Mouse (Mus musculus) heart, embryonic 16.5 days (tissue): ENCODE measurements around the gene Lrrc8d. TPM values are rescaled to one million over a fixed set of nuclear protein-coding genes. Genes with fewer than 3 reads are reported as not detected.
A peak's percentile ranks its signal among the peaks of the same experiment; 100 is the strongest.
"Not testable (repeated sequence)": the region's sequence is repeated elsewhere in the genome, so short reads cannot be mapped to it uniquely, and the experiment has no call there.

ENCODE experiments used
- ATAC-seq: fragments of 200-750 bp; cut with Nextera tagmentation; replicated peaks from 2 replicates; pipeline ENCODE4 v1.8.0; 2017; ENCODE audit warnings: moderate number of reproducible peaks; ENCODE audit not compliant: insufficient read depth, low FRiP score; ENCODE audit errors: extremely low read depth
- H3K27ac ChIP-seq: fragments of 300-500 bp; sonication (generic); 2 replicates; pipeline ENCODE4 v1.5.1; 2014; ENCODE audit warnings: mild to moderate bottlenecking, low read length, control low read depth, moderate library complexity
- H3K27me3 ChIP-seq: fragments of 300-500 bp; sonication (generic); 2 replicates; pipeline ENCODE4 v1.6.1; 2014; ENCODE audit warnings: low read length, mixed read lengths; ENCODE audit not compliant: control insufficient read depth, insufficient read depth
- H3K36me3 ChIP-seq: fragments of 300-500 bp; sonication (generic); 2 replicates; pipeline ENCODE4 v1.6.1; 2014; ENCODE audit not compliant: control insufficient read depth, insufficient read depth
- H3K4me1 ChIP-seq: fragments of 300-500 bp; sonication (generic); 2 replicates; pipeline ENCODE4 v1.6.1; 2014; ENCODE audit warnings: low read length, mixed read lengths; ENCODE audit not compliant: control insufficient read depth, insufficient read depth
- H3K4me2 ChIP-seq: fragments of 300-500 bp; sonication (generic); 2 replicates; pipeline ENCODE4 v1.6.1; 2014; ENCODE audit warnings: low read depth, mild to moderate bottlenecking, control low read depth, low read length
- H3K4me3 ChIP-seq: fragments of 300-500 bp; sonication (generic); 2 replicates; pipeline ENCODE4 v1.5.1; 2014; ENCODE audit warnings: mild to moderate bottlenecking, control low read depth, low read length
- H3K9ac ChIP-seq: fragments of 300-500 bp; sonication (generic); 2 replicates; pipeline ENCODE4 v1.6.1; 2014; ENCODE audit warnings: low read length, control low read depth
- H3K9me3 ChIP-seq: fragments of 300-500 bp; sonication (generic); replicated peaks from 2 replicates; pipeline ENCODE4 v1.6.1; 2016; ENCODE audit warnings: low read length; ENCODE audit not compliant: control insufficient read depth
- WGBS: fragments of 180-500 bp; shearing (Covaris S2); extraction: QIAGEN DNeasy Blood & Tissue Kit; methylation state at CpG from one replicate; pipeline ENCODE4 v1.1.7; 2014; 5-methylcytosine and 5-hydroxymethylcytosine counted together
- polyA plus RNA-seq: library from polyadenylated mRNA; unstranded; fragments of >200 nt; fragmentation: Nextera tagmentation; extraction: Ambion mirVana; gene quantifications from 2 replicates; pipeline ENCODE4 v1.2.1, GENCODE M21; 2015

Gene Lrrc8d
- polyA plus RNA-seq, 1 experiment from 2014 or later, result 8.3 TPM

GRCm38 (mm10) chr5:105859716-105860460 lies 160.1 kb downstream of the Lrrc8d start:
- ATAC-seq, result no peak
- Histone ChIP-seq H3K36me3 (no peaks in the 10 kb centered on the region), H3K9me3 (no peaks in the 10 kb centered on the region), H3K9ac (no peak overlapping the region), H3K27ac (peak overlapping the region; percentile 63), H3K27me3 (0 out of 2 replicates have a peak, but pooled peaks cover 2% of the 10 kb centered on the region), H3K4me3 (no peak overlapping the region), H3K4me1 (peaks cover 5% of the 10 kb centered on the region; the same call in 1 of the 2 replicates), H3K4me2 (no peak overlapping the region)
- WGBS, result 60% methylated on average over 11 of the region's 11 CpGs

- 84% methylated on average over 10 of the region's 10 CpGs for WGBS
- H3K9ac ChIP-seq, result no peak overlapping the region
- H3K9me3 ChIP-seq, result no peaks in the 10 kb centered on the region
- no peak overlapping the region for H3K27ac ChIP-seq
- H3K4me3 ChIP-seq, result no peak overlapping the region
- H3K4me1 ChIP-seq, result peaks cover 5% of the 10 kb centered on the region; the same call in 1 of the 2 replicates
- H3K36me3 ChIP-seq, result no peaks in the 10 kb centered on the region
- no peak overlapping the region for H3K4me2 ChIP-seq
- no peak for ATAC-seq
- no peaks in the 10 kb centered on the region for H3K27me3 ChIP-seq
Observed at GRCm38 (mm10) chr5:105860461-105860835, 160.7 kb downstream of the Lrrc8d start.

GRCm38 (mm10) chr5:105861616-105862015 lies 161.8 kb downstream of the Lrrc8d start:
- Histone ChIP-seq H3K4me2 (no peak overlapping the region), H3K4me1 (peaks cover 5% of the 10 kb centered on the region; the same call in 1 of the 2 replicates), H3K9me3 (no peaks in the 10 kb centered on the region), H3K27me3 (no peaks in the 10 kb centered on the region), H3K36me3 (no peaks in the 10 kb centered on the region), H3K27ac (no peak overlapping the region), H3K4me3 (no peak overlapping the region), H3K9ac (no peak overlapping the region)
- no peak for ATAC-seq
- WGBS, result 85% methylated on average over 5 of the region's 5 CpGs

GRCm38 (mm10) chr5:105865110-105865628 lies 165.4 kb downstream of the Lrrc8d start:
- not testable (repeated sequence) for H3K36me3 ChIP-seq, H3K27me3 ChIP-seq, H3K27ac ChIP-seq, H3K9ac ChIP-seq, ATAC-seq, H3K9me3 ChIP-seq, H3K4me2 ChIP-seq, H3K4me3 ChIP-seq
- H3K4me1 ChIP-seq, result peaks cover 13% of the 10 kb centered on the region
- 61% methylated on average over 5 of the region's 5 CpGs for WGBS

- no peaks in the 10 kb centered on the region for H3K9me3 ChIP-seq
- no peak overlapping the region for H3K9ac ChIP-seq
- H3K4me2 ChIP-seq, result peak overlapping the region; percentile 47
- H3K27ac ChIP-seq, result peak overlapping the region; percentile 71
- H3K36me3 ChIP-seq, result no peaks in the 10 kb centered on the region
- ATAC-seq, result no peak
- 38% methylated on average over 4 of the region's 4 CpGs for WGBS
- H3K4me3 ChIP-seq, result no peak overlapping the region
- peaks cover 13% of the 10 kb centered on the region for H3K4me1 ChIP-seq
- no peaks in the 10 kb centered on the region for H3K27me3 ChIP-seq
Observed at GRCm38 (mm10) chr5:105867427-105867826, 167.7 kb downstream of the Lrrc8d start.

GRCm38 (mm10) chr5:105867841-105868447 lies 168.2 kb downstream of the Lrrc8d start:
- Histone ChIP-seq H3K4me1 (peaks cover 13% of the 10 kb centered on the region), H3K27ac (peak overlapping the region; percentile 78), H3K36me3 (no peaks in the 10 kb centered on the region), H3K9me3 (no peaks in the 10 kb centered on the region), H3K4me2 (peak overlapping the region; percentile 47), H3K9ac (no peak overlapping the region; the same call in 1 of the 2 replicates), H3K27me3 (no peaks in the 10 kb centered on the region), H3K4me3 (no peak overlapping the region)
- peak; percentile 71 for ATAC-seq
- 47% methylated on average over 16 of the region's 16 CpGs for WGBS

- H3K9ac ChIP-seq, result no peak overlapping the region; the same call in 1 of the 2 replicates
- H3K4me2 ChIP-seq, result no peak overlapping the region
- ATAC-seq, result 0 out of 2 replicates have a peak, but pooled peaks have one; percentile 38
- H3K36me3 ChIP-seq, result no peaks in the 10 kb centered on the region
- peaks cover 13% of the 10 kb centered on the region for H3K4me1 ChIP-seq
- no peak overlapping the region for H3K4me3 ChIP-seq
- peak overlapping the region; percentile 78 for H3K27ac ChIP-seq
- H3K9me3 ChIP-seq, result no peaks in the 10 kb centered on the region
- no peaks in the 10 kb centered on the region for H3K27me3 ChIP-seq
- WGBS, result 25% methylated on average over 3 of the region's 3 CpGs
Observed at GRCm38 (mm10) chr5:105868593-105868992, 168.8 kb downstream of the Lrrc8d start.

GRCm38 (mm10) chr5:105869739-105870138 lies 170.0 kb downstream of the Lrrc8d start:
- H3K36me3 ChIP-seq, result no peaks in the 10 kb centered on the region
- no peak overlapping the region for H3K4me2 ChIP-seq
- H3K9ac ChIP-seq, result no peak overlapping the region
- H3K4me1 ChIP-seq, result peaks cover 13% of the 10 kb centered on the region
- 79% methylated on average over 7 of the region's 7 CpGs for WGBS
- ATAC-seq, result no peak
- no peaks in the 10 kb centered on the region for H3K27me3 ChIP-seq
- H3K27ac ChIP-seq, result no peak overlapping the region
- H3K9me3 ChIP-seq, result no peaks in the 10 kb centered on the region
- no peak overlapping the region for H3K4me3 ChIP-seq

- 60% methylated on average over 3 of the region's 3 CpGs for WGBS
- H3K9ac ChIP-seq, result no peak overlapping the region
- no peak overlapping the region for H3K4me3 ChIP-seq
Observed at GRCm38 (mm10) chr5:105871140-105871539, 171.4 kb downstream of the Lrrc8d start.

More at GRCm38 (mm10) chr5:105871140-105871539, 171.4 kb downstream of the Lrrc8d start:
- Histone ChIP-seq H3K27ac (no peak overlapping the region), H3K9me3 (no peaks in the 10 kb centered on the region), H3K36me3 (no peaks in the 10 kb centered on the region), H3K27me3 (no peaks in the 10 kb centered on the region), H3K4me2 (no peak overlapping the region), H3K4me1 (peaks cover 16% of the 10 kb centered on the region)
- ATAC-seq, result no peak
